ENCODE assay signal across 8 mouse cellular contexts in the genomic region with DNA sequence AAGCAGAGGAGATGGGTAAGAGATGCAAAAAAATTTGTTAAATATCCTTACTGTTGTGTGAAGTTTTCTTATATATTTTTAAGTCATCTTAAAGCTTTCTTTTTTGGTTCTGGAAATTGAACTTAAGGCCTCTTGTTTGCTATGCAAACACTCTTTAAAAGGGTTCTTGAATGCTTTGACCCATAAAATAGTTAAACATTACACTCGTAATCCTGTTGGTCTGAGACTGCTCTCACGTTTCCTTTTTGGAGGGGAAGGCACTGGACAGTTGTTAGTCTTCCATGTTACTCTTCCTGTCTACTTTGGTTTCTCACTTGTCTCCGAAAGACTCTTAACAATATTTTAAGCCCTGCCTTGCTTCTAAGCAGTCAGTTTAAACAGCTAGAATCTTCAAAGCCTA. TPM values are rescaled to one million over a fixed set of nuclear protein-coding genes. Genes with fewer than 3 reads are reported as not detected.
DNase-seq lines count a peak whose midpoint lies in the region; ATAC-seq and TF ChIP-seq lines count a peak whose summit lies in the region.
"Had no signal": no experiment of that assay in that cellular context is flagged by ENCODE, and none has a peak within 500 bp of the region (broad histone marks: within the 10 kb centered on the region; RNA-seq: fewer than 3 reads in every experiment).

No protein-coding gene starts in this region.

- H3K4me1 ChIP-seq in liver, adult 2 months (ENCODE audit: control insufficient read depth, insufficient read depth, low read length) = peaks cover 22% of the 10 kb centered on the region; the same call in 1 of the 2 replicates
- peaks cover 12% of the 10 kb centered on the region for H3K4me1 ChIP-seq in forebrain, embryonic 16.5 days (replicated peaks; ENCODE audit: control insufficient read depth, insufficient read depth, low read length)
- peaks cover 10% of the 10 kb centered on the region for H3K4me1 ChIP-seq in kidney, postnatal 0 days (replicated peaks; ENCODE audit: insufficient read depth, low read length)
- peaks cover 43% of the 10 kb centered on the region for H3K4me1 ChIP-seq in neural tube, embryonic 13.5 days (replicated peaks)

- WGBS in liver, adult 2 months = 5% methylated on average over 3 of the region's 3 CpGs
- WGBS in forebrain, embryonic 16.5 days = 51% methylated on average over 3 of the region's 3 CpGs
- WGBS in kidney, postnatal 0 days = 9% methylated on average over 3 of the region's 3 CpGs
- WGBS in neural tube, embryonic 13.5 days = 22% methylated on average over 3 of the region's 3 CpGs

- TF ChIP-seq CTCF in liver, adult 2 months (IDR thresholded peaks at IDR 0.05; ENCODE audit: low read depth, low read length) = no peak
- no peak for TF ChIP-seq CTCF in kidney, postnatal 0 days (IDR thresholded peaks at IDR 0.05; ENCODE audit: low read depth)

- TF ChIP-seq POLR2A in liver, adult 2 months (IDR thresholded peaks at IDR 0.05; ENCODE audit: extremely low read depth, insufficient read depth, low read length) = no peak

- H3K9me3 ChIP-seq in forebrain, embryonic 16.5 days (ENCODE audit: control insufficient read depth, low read length) = no peaks in the 10 kb centered on the region
- no peaks in the 10 kb centered on the region for H3K9me3 ChIP-seq in kidney, postnatal 0 days (replicated peaks; ENCODE audit: low read length)
- H3K9me3 ChIP-seq in neural tube, embryonic 13.5 days = no peaks in the 10 kb centered on the region

- peak; percentile 68 for DNase-seq in liver, adult 2 months (ENCODE audit: extremely low read depth, low read depth, low spot score)
- DNase-seq in liver = no peak
- peak; percentile 75 for DNase-seq in kidney, postnatal 0 days (ENCODE audit: low spot score)
- DNase-seq in urinary bladder, postnatal 36 days (ENCODE audit: low spot score in 2 of 2) = no peak
- no peak for DNase-seq in right cerebral cortex, postnatal 25 days
- DNase-seq: cerebellum, adult 9-11 months had no signal

- no peaks in the 10 kb centered on the region for H3K27me3 ChIP-seq in liver, adult 2 months (ENCODE audit: control insufficient read depth, insufficient read depth, low read length)
- H3K27me3 ChIP-seq in forebrain, embryonic 16.5 days (replicated peaks; ENCODE audit: control insufficient read depth, insufficient read depth, low read length) = no peaks in the 10 kb centered on the region
- no peaks in the 10 kb centered on the region for H3K27me3 ChIP-seq in kidney, postnatal 0 days (ENCODE audit: insufficient read depth, low read length)
- no peaks in the 10 kb centered on the region for H3K27me3 ChIP-seq in neural tube, embryonic 13.5 days

- peaks cover 18% of the 10 kb centered on the region for H3K36me3 ChIP-seq in liver, adult 2 months (ENCODE audit: control insufficient read depth, insufficient read depth, low read length)
- H3K36me3 ChIP-seq in forebrain, embryonic 16.5 days (ENCODE audit: control insufficient read depth, insufficient read depth) = no peaks in the 10 kb centered on the region
- H3K36me3 ChIP-seq in kidney, postnatal 0 days (ENCODE audit: insufficient read depth, low read length) = peaks cover 7% of the 10 kb centered on the region; the same call in 1 of the 2 replicates
- peaks cover 19% of the 10 kb centered on the region for H3K36me3 ChIP-seq in neural tube, embryonic 13.5 days

- no peak for ATAC-seq in forebrain, embryonic 16.5 days
- no peak for ATAC-seq in kidney, postnatal 0 days (replicated peaks; ENCODE audit: low FRiP score, low read depth)
- no peak for ATAC-seq in neural tube, embryonic 13.5 days (ENCODE audit: low read depth)

- peak overlapping the region; percentile 22; the same call in 1 of the 2 replicates for H3K4me3 ChIP-seq in liver, adult 2 months (ENCODE audit: insufficient read depth, low read depth, low read length)
- no peak overlapping the region for H3K4me3 ChIP-seq in forebrain, embryonic 16.5 days (replicated peaks; ENCODE audit: low read length)
- H3K4me3 ChIP-seq in kidney, postnatal 0 days (replicated peaks; ENCODE audit: low read depth, low read length) = peak overlapping the region; percentile 88
- H3K4me3 ChIP-seq in neural tube, embryonic 13.5 days = peak overlapping the region; percentile 71

- no peak overlapping the region for H3K9ac ChIP-seq in liver, adult 2 months (ENCODE audit: low read depth, low read length)
- H3K9ac ChIP-seq in forebrain, embryonic 16.5 days (replicated peaks; ENCODE audit: low read depth, low read length) = no peak overlapping the region
- H3K9ac ChIP-seq in kidney, postnatal 0 days (ENCODE audit: low read depth, low read length) = no peak overlapping the region
- H3K9ac ChIP-seq in neural tube, embryonic 13.5 days = 0 out of 2 replicates have a peak overlapping the region, but pooled peaks have one; percentile 31

- H3K79me2 ChIP-seq in liver, adult 2 months (ENCODE audit: control insufficient read depth, insufficient read depth, low read length) = peaks cover 19% of the 10 kb centered on the region; the same call in 1 of the 2 replicates

- H3K4me2 ChIP-seq in forebrain, embryonic 16.5 days (ENCODE audit: low read length) = peak overlapping the region; percentile 40
- H3K4me2 ChIP-seq in kidney, postnatal 0 days (ENCODE audit: low read length) = peak overlapping the region; percentile 65
- peak overlapping the region; percentile 73 for H3K4me2 ChIP-seq in neural tube, embryonic 13.5 days

- no peak overlapping the region for H3K27ac ChIP-seq in liver, adult 2 months (replicated peaks; ENCODE audit: insufficient read depth, low read depth, low read length)
- H3K27ac ChIP-seq in forebrain, embryonic 16.5 days (ENCODE audit: low read length) = no peak overlapping the region
- H3K27ac ChIP-seq in kidney, postnatal 0 days = peak overlapping the region; percentile 98
- no peak overlapping the region for H3K27ac ChIP-seq in neural tube, embryonic 13.5 days (replicated peaks)

RNA-seq across cellular contexts. Expression of gene Cept1, which starts 1.4 kb away (rescaled TPM):
- total RNA-seq in liver, adult 2 months (2014; rRNA removed) = 105 and 108 TPM in 2 replicates
- polyA plus RNA-seq in liver, adult 2 months (2012; rRNA removed) = 32.9 and 33.2 TPM in 2 replicates
- polyA plus RNA-seq in forebrain, embryonic 16.5 days (2015; fragmentation: Nextera tagmentation; extraction: Ambion mirVana) = 45.2 and 45.8 TPM in 2 replicates
- polyA plus RNA-seq in kidney, postnatal 0 days (2015; fragmentation: Nextera tagmentation; extraction: Ambion mirVana) = 57.0 and 60.9 TPM in 2 replicates
- 42.7 and 43.2 TPM in 2 replicates for polyA plus RNA-seq in neural tube, embryonic 13.5 days (2015; fragmentation: Nextera tagmentation; extraction: Ambion mirVana)

RNA-seq across cellular contexts. Expression of gene Dram2, which starts 1.4 kb away (rescaled TPM):
- total RNA-seq in liver, adult 2 months (2014; rRNA removed) = 116 and 144 TPM in 2 replicates
- 47.0 and 48.6 TPM in 2 replicates for polyA plus RNA-seq in liver, adult 2 months (2012; rRNA removed)
- 62.0 and 65.0 TPM in 2 replicates for polyA plus RNA-seq in forebrain, embryonic 16.5 days (2015; fragmentation: Nextera tagmentation; extraction: Ambion mirVana)
- polyA plus RNA-seq in kidney, postnatal 0 days (2015; fragmentation: Nextera tagmentation; extraction: Ambion mirVana) = 111 and 118 TPM in 2 replicates
- polyA plus RNA-seq in neural tube, embryonic 13.5 days (2015; fragmentation: Nextera tagmentation; extraction: Ambion mirVana) = 69.7 and 75.3 TPM in 2 replicates

Comparison
In these comparisons a context has a peak if more than half of its experiments do, and no peak if none do; other contexts are left out.
1. DNase-seq: peak in liver, adult 2 months (single experiment) and kidney, postnatal 0 days (single experiment); none in liver (single experiment), urinary bladder, postnatal 36 days (0 of 2) and right cerebral cortex, postnatal 25 days (single experiment).
2. Peak in every context shown above with its lines, with median percentiles within 50 percentile points of each other: H3K4me2 ChIP-seq.